Mouse (Mus musculus): ENCODE measurements around the gene Syk. TPM values are rescaled to one million over a fixed set of nuclear protein-coding genes. Genes with fewer than 3 reads are reported as not detected.

Gene Syk
- polyA plus RNA-seq, 1 experiment from 2014 or later: 3.9 TPM

GRCm38 (mm10) chr13:52619482-52619881, 36.5 kb downstream of the Syk start:
- Histone ChIP-seq H3K9me3 (replicated peaks; ENCODE audit: control insufficient read depth, low read length) (no peaks in the 10 kb centered on the region), H3K4me1 (ENCODE audit: control insufficient read depth, insufficient read depth, low read length) (no peaks in the 10 kb centered on the region), H3K27ac (ENCODE audit: low read length) (no peak overlapping the region), H3K36me3 (ENCODE audit: control insufficient read depth, insufficient read depth, low read length) (no peaks in the 10 kb centered on the region), H3K4me3 (replicated peaks; ENCODE audit: low read length) (no peak overlapping the region), H3K27me3 (ENCODE audit: control insufficient read depth, insufficient read depth, low read length) (no peaks in the 10 kb centered on the region), H3K9ac (ENCODE audit: low read length) (no peak overlapping the region), H3K4me2 (ENCODE audit: low read depth, low read length) (no peak overlapping the region)
- 80% methylated on average over 5 of the region's 5 CpGs for WGBS
- no peak for ATAC-seq (ENCODE audit: insufficient read depth, low FRiP score)

- no peak overlapping the region for H3K9ac ChIP-seq (ENCODE audit: low read length)
- H3K27me3 ChIP-seq (ENCODE audit: control insufficient read depth, insufficient read depth, low read length): no peaks in the 10 kb centered on the region
- H3K4me3 ChIP-seq (replicated peaks; ENCODE audit: low read length): no peak overlapping the region
- no peaks in the 10 kb centered on the region for H3K36me3 ChIP-seq (ENCODE audit: control insufficient read depth, insufficient read depth, low read length)
- no peaks in the 10 kb centered on the region for H3K9me3 ChIP-seq (replicated peaks; ENCODE audit: control insufficient read depth, low read length)
- no peak overlapping the region for H3K27ac ChIP-seq (ENCODE audit: low read length)
- no peaks in the 10 kb centered on the region for H3K4me1 ChIP-seq (ENCODE audit: control insufficient read depth, insufficient read depth, low read length)
- WGBS: 55% methylated on average over 4 of the region's 4 CpGs
- no peak overlapping the region for H3K4me2 ChIP-seq (ENCODE audit: low read depth, low read length)
- no peak for ATAC-seq (ENCODE audit: insufficient read depth, low FRiP score)
These were observed 41.1 kb downstream of the Syk start for GRCm38 (mm10) chr13:52624038-52624437.

GRCm38 (mm10) chr13:52628602-52629001, 45.6 kb downstream of the Syk start:
- Histone ChIP-seq H3K4me2 (ENCODE audit: low read depth, low read length) (no peak overlapping the region), H3K4me3 (replicated peaks; ENCODE audit: low read length) (no peak overlapping the region), H3K9ac (ENCODE audit: low read length) (no peak overlapping the region), H3K9me3 (replicated peaks; ENCODE audit: control insufficient read depth, low read length) (no peaks in the 10 kb centered on the region), H3K27me3 (ENCODE audit: control insufficient read depth, insufficient read depth, low read length) (no peaks in the 10 kb centered on the region), H3K27ac (ENCODE audit: low read length) (no peak overlapping the region), H3K36me3 (ENCODE audit: control insufficient read depth, insufficient read depth, low read length) (no peaks in the 10 kb centered on the region), H3K4me1 (ENCODE audit: control insufficient read depth, insufficient read depth, low read length) (no peaks in the 10 kb centered on the region)
- WGBS: 35% methylated on average over 9 of the region's 9 CpGs
- no peak for ATAC-seq (ENCODE audit: insufficient read depth, low FRiP score)

- no peak overlapping the region for H3K4me3 ChIP-seq (replicated peaks; ENCODE audit: low read length)
- H3K9ac ChIP-seq (ENCODE audit: low read length): no peak overlapping the region
- H3K27me3 ChIP-seq (ENCODE audit: control insufficient read depth, insufficient read depth, low read length): no peaks in the 10 kb centered on the region
- no peaks in the 10 kb centered on the region for H3K9me3 ChIP-seq (replicated peaks; ENCODE audit: control insufficient read depth, low read length)
- no peak for ATAC-seq (ENCODE audit: insufficient read depth, low FRiP score)
- no peak overlapping the region for H3K4me2 ChIP-seq (ENCODE audit: low read depth, low read length)
- H3K27ac ChIP-seq (ENCODE audit: low read length): no peak overlapping the region
- H3K4me1 ChIP-seq (ENCODE audit: control insufficient read depth, insufficient read depth, low read length): no peaks in the 10 kb centered on the region
- no peaks in the 10 kb centered on the region for H3K36me3 ChIP-seq (ENCODE audit: control insufficient read depth, insufficient read depth, low read length)
- 40% methylated on average over 4 of the region's 4 CpGs for WGBS
These were observed 48.7 kb downstream of the Syk start for GRCm38 (mm10) chr13:52631624-52632023.

GRCm38 (mm10) chr13:52635484-52635883, 52.5 kb downstream of the Syk start:
- H3K9me3 ChIP-seq (replicated peaks; ENCODE audit: control insufficient read depth, low read length): no peaks in the 10 kb centered on the region
- H3K27me3 ChIP-seq (ENCODE audit: control insufficient read depth, insufficient read depth, low read length): no peaks in the 10 kb centered on the region
- no peaks in the 10 kb centered on the region for H3K4me1 ChIP-seq (ENCODE audit: control insufficient read depth, insufficient read depth, low read length)
- H3K9ac ChIP-seq (ENCODE audit: low read length): no peak overlapping the region
- no peak overlapping the region for H3K4me2 ChIP-seq (ENCODE audit: low read depth, low read length)
- no peak overlapping the region for H3K27ac ChIP-seq (ENCODE audit: low read length)
- ATAC-seq (ENCODE audit: insufficient read depth, low FRiP score): no peak
- 68% methylated on average over 3 of the region's 3 CpGs for WGBS
- H3K36me3 ChIP-seq (ENCODE audit: control insufficient read depth, insufficient read depth, low read length): no peaks in the 10 kb centered on the region
- H3K4me3 ChIP-seq (replicated peaks; ENCODE audit: low read length): no peak overlapping the region

GRCm38 (mm10) chr13:52636176-52636748, 53.3 kb downstream of the Syk start:
- H3K36me3 ChIP-seq (ENCODE audit: control insufficient read depth, insufficient read depth, low read length): no peaks in the 10 kb centered on the region
- ATAC-seq (ENCODE audit: insufficient read depth, low FRiP score): no peak
- H3K27me3 ChIP-seq (ENCODE audit: control insufficient read depth, insufficient read depth, low read length): no peaks in the 10 kb centered on the region
- WGBS: 87% methylated on average over 10 of the region's 10 CpGs
- H3K4me1 ChIP-seq (ENCODE audit: control insufficient read depth, insufficient read depth, low read length): no peaks in the 10 kb centered on the region
- no peaks in the 10 kb centered on the region for H3K9me3 ChIP-seq (replicated peaks; ENCODE audit: control insufficient read depth, low read length)
- H3K9ac ChIP-seq (ENCODE audit: low read length): no peak overlapping the region
- H3K27ac ChIP-seq (ENCODE audit: low read length): no peak overlapping the region
- H3K4me3 ChIP-seq (replicated peaks; ENCODE audit: low read length): no peak overlapping the region
- no peak overlapping the region for H3K4me2 ChIP-seq (ENCODE audit: low read depth, low read length)

GRCm38 (mm10) chr13:52646566-52646965, 63.6 kb downstream of the Syk start:
- no peaks in the 10 kb centered on the region for H3K36me3 ChIP-seq (ENCODE audit: control insufficient read depth, insufficient read depth, low read length)
- H3K4me3 ChIP-seq (replicated peaks; ENCODE audit: low read length): no peak overlapping the region
- H3K4me2 ChIP-seq (ENCODE audit: low read depth, low read length): no peak overlapping the region
- WGBS: 67% methylated on average over 3 of the region's 3 CpGs
- no peaks in the 10 kb centered on the region for H3K9me3 ChIP-seq (replicated peaks; ENCODE audit: control insufficient read depth, low read length)
- H3K4me1 ChIP-seq (ENCODE audit: control insufficient read depth, insufficient read depth, low read length): no peaks in the 10 kb centered on the region
- ATAC-seq (ENCODE audit: insufficient read depth, low FRiP score): no peak
- H3K27ac ChIP-seq (ENCODE audit: low read length): no peak overlapping the region
- H3K27me3 ChIP-seq (ENCODE audit: control insufficient read depth, insufficient read depth, low read length): no peaks in the 10 kb centered on the region
- no peak overlapping the region for H3K9ac ChIP-seq (ENCODE audit: low read length)

GRCm38 (mm10) chr13:52647996-52648712, 65.2 kb downstream of the Syk start:
- H3K9ac ChIP-seq (ENCODE audit: low read length): no peak overlapping the region
- no peak for ATAC-seq (ENCODE audit: insufficient read depth, low FRiP score)
- 60% methylated on average over 11 of the region's 11 CpGs for WGBS
- no peaks in the 10 kb centered on the region for H3K36me3 ChIP-seq (ENCODE audit: control insufficient read depth, insufficient read depth, low read length)
- H3K9me3 ChIP-seq (replicated peaks; ENCODE audit: control insufficient read depth, low read length): 0 out of 2 replicates have a peak, but pooled peaks cover 3% of the 10 kb centered on the region
- H3K4me1 ChIP-seq (ENCODE audit: control insufficient read depth, insufficient read depth, low read length): no peaks in the 10 kb centered on the region
- no peak overlapping the region for H3K4me3 ChIP-seq (replicated peaks; ENCODE audit: low read length)
- no peaks in the 10 kb centered on the region for H3K27me3 ChIP-seq (ENCODE audit: control insufficient read depth, insufficient read depth, low read length)
- H3K4me2 ChIP-seq (ENCODE audit: low read depth, low read length): no peak overlapping the region
- H3K27ac ChIP-seq (ENCODE audit: low read length): no peak overlapping the region

GRCm38 (mm10) chr13:52649791-52650418, 66.9 kb downstream of the Syk start:
- Histone ChIP-seq H3K4me3 (replicated peaks; ENCODE audit: low read length) (no peak overlapping the region), H3K9me3 (replicated peaks; ENCODE audit: control insufficient read depth, low read length) (0 out of 2 replicates have a peak, but pooled peaks cover 3% of the 10 kb centered on the region), H3K4me2 (ENCODE audit: low read depth, low read length) (no peak overlapping the region), H3K4me1 (ENCODE audit: control insufficient read depth, insufficient read depth, low read length) (no peaks in the 10 kb centered on the region), H3K9ac (ENCODE audit: low read length) (no peak overlapping the region), H3K27me3 (ENCODE audit: control insufficient read depth, insufficient read depth, low read length) (no peaks in the 10 kb centered on the region), H3K36me3 (ENCODE audit: control insufficient read depth, insufficient read depth, low read length) (no peaks in the 10 kb centered on the region), H3K27ac (ENCODE audit: low read length) (no peak overlapping the region)
- WGBS: 92% methylated on average over 6 of the region's 6 CpGs
- no peak for ATAC-seq (ENCODE audit: insufficient read depth, low FRiP score)

All from stomach, embryonic 16.5 days (tissue).